Mouse (Mus musculus) kidney, postnatal 0 days (tissue): ENCODE data around the gene Tex2. TPM values are rescaled to one million over a fixed set of nuclear protein-coding genes. Genes with fewer than 3 reads are reported as not detected.

Experiments
- ATAC-seq: fragments of 200-750 bp; cut with Nextera tagmentation; replicated peaks from 2 replicates; pipeline ENCODE4 v1.8.0; 2017; ENCODE audit warnings: low read depth, moderate number of reproducible peaks, moderate TSS enrichment, moderate library complexity; ENCODE audit not compliant: low FRiP score
- DNase-seq: peaks from one replicate; pipeline ENCODE4 v3.0.0-alpha.2; 2016; ENCODE audit warnings: low spot score
- H3K27ac ChIP-seq: fragments of 300-500 bp; sonication (generic); 2 replicates; pipeline ENCODE4 v1.5.1; 2014; ENCODE audit warnings: mild to moderate bottlenecking
- H3K27me3 ChIP-seq: fragments of 300-500 bp; sonication (generic); 2 replicates; pipeline ENCODE4 v1.6.1; 2014; ENCODE audit warnings: low read length, mixed read lengths; ENCODE audit not compliant: insufficient read depth
- H3K36me3 ChIP-seq: fragments of 300-500 bp; sonication (generic); 2 replicates; pipeline ENCODE4 v1.6.1; 2014; ENCODE audit warnings: low read length, mixed read lengths; ENCODE audit not compliant: insufficient read depth
- H3K4me1 ChIP-seq: fragments of 300-500 bp; sonication (generic); replicated peaks from 2 replicates; pipeline ENCODE4 v1.6.1; 2014; ENCODE audit warnings: antibody characterized with exemption, low read length, mixed read lengths; ENCODE audit not compliant: insufficient read depth
- H3K4me2 ChIP-seq: fragments of 300-500 bp; sonication (generic); 2 replicates; pipeline ENCODE4 v1.6.1; 2014; ENCODE audit warnings: mild to moderate bottlenecking, low read length, moderate library complexity, mixed read lengths
- H3K4me3 ChIP-seq: fragments of 300-500 bp; sonication (generic); replicated peaks from 2 replicates; pipeline ENCODE4 v1.5.1; 2014; ENCODE audit warnings: low read depth, low read length
- H3K9ac ChIP-seq: fragments of 300-500 bp; sonication (generic); 2 replicates; pipeline ENCODE4 v1.6.1; 2014; ENCODE audit warnings: low read depth, low read length
- H3K9me3 ChIP-seq: fragments of 300-500 bp; sonication (generic); replicated peaks from 2 replicates; pipeline ENCODE4 v1.6.1; 2016; ENCODE audit warnings: low read length, inconsistent platforms, mixed read lengths
- CTCF ChIP-seq: IDR thresholded peaks from 2 replicates; pipeline ENCODE4 v1.5.1; 2016; ENCODE audit warnings: antibody characterized with exemption, low read depth, mild to moderate bottlenecking, moderate library complexity
- WGBS: fragments of 180-500 bp; shearing (Covaris S2); extraction: QIAGEN DNeasy Blood & Tissue Kit; methylation state at CpG from one replicate; pipeline ENCODE4 v1.1.7; 2014; 5-methylcytosine and 5-hydroxymethylcytosine counted together
- polyA plus RNA-seq: library from polyadenylated mRNA; unstranded; fragments of >200 nt; fragmentation: Nextera tagmentation; extraction: Ambion mirVana; gene quantifications from 2 replicates; pipeline ENCODE4 v1.2.1, GENCODE M21; 2015

Gene Tex2
- polyA plus RNA-seq, 1 experiment from 2014 or later = 8.4 TPM

- no peaks in the 10 kb centered on the region for H3K4me1 ChIP-seq
- no peak for DNase-seq
- TF ChIP-seq CTCF = no peak
- no peak overlapping the region for H3K27ac ChIP-seq
- no peak for ATAC-seq
- H3K27me3 ChIP-seq = no peaks in the 10 kb centered on the region
- no peaks in the 10 kb centered on the region for H3K36me3 ChIP-seq
- no peak overlapping the region for H3K9ac ChIP-seq
- no peaks in the 10 kb centered on the region for H3K9me3 ChIP-seq
- no peak overlapping the region for H3K4me3 ChIP-seq
- no peak overlapping the region for H3K4me2 ChIP-seq
- WGBS = 76% methylated on average over 4 of the region's 4 CpGs
These were observed 91.6 kb downstream of the Tex2 start for GRCm38 (mm10) chr11:106521612-106522011.

GRCm38 (mm10) chr11:106520404-106520803, 92.8 kb downstream of the Tex2 start:
- ATAC-seq = no peak
- 48% methylated on average over 3 of the region's 3 CpGs for WGBS
- DNase-seq = no peak
- H3K4me2 ChIP-seq = no peak overlapping the region
- no peak overlapping the region for H3K4me3 ChIP-seq
- H3K9ac ChIP-seq = no peak overlapping the region
- no peaks in the 10 kb centered on the region for H3K36me3 ChIP-seq
- TF ChIP-seq CTCF = no peak
- no peaks in the 10 kb centered on the region for H3K4me1 ChIP-seq
- H3K9me3 ChIP-seq = no peaks in the 10 kb centered on the region
- no peaks in the 10 kb centered on the region for H3K27me3 ChIP-seq
- no peak overlapping the region for H3K27ac ChIP-seq

- 25% methylated on average over 4 of the region's 4 CpGs for WGBS
- H3K4me2 ChIP-seq = no peak overlapping the region
- no peak for ATAC-seq
- H3K4me1 ChIP-seq = no peaks in the 10 kb centered on the region
- no peaks in the 10 kb centered on the region for H3K27me3 ChIP-seq
- no peaks in the 10 kb centered on the region for H3K36me3 ChIP-seq
- no peak for TF ChIP-seq CTCF
- H3K9ac ChIP-seq = no peak overlapping the region
- H3K4me3 ChIP-seq = no peak overlapping the region
- no peaks in the 10 kb centered on the region for H3K9me3 ChIP-seq
- H3K27ac ChIP-seq = no peak overlapping the region
- no peak for DNase-seq
These were observed 93.7 kb downstream of the Tex2 start for GRCm38 (mm10) chr11:106519519-106519918.

GRCm38 (mm10) chr11:106518391-106518790, 94.8 kb downstream of the Tex2 start:
- WGBS = 47% methylated on average over 4 of the region's 4 CpGs
- no peak for ATAC-seq
- no peak for TF ChIP-seq CTCF

GRCm38 (mm10) chr11:106515079-106515745, 98.0 kb downstream of the Tex2 start:
- Histone ChIP-seq H3K4me3 (no peak overlapping the region), H3K9me3 (no peaks in the 10 kb centered on the region), H3K36me3 (no peaks in the 10 kb centered on the region), H3K4me1 (no peaks in the 10 kb centered on the region), H3K9ac (no peak overlapping the region), H3K27me3 (no peaks in the 10 kb centered on the region), H3K27ac (no peak overlapping the region), H3K4me2 (no peak overlapping the region)
- TF ChIP-seq CTCF = no peak
- ATAC-seq (no peak), DNase-seq (no peak)
- WGBS = 48% methylated on average over 16 of the region's 16 CpGs

More at GRCm38 (mm10) chr11:106518391-106518790, 94.8 kb downstream of the Tex2 start:
- Histone ChIP-seq H3K27me3 (no peaks in the 10 kb centered on the region), H3K4me3 (no peak overlapping the region), H3K9me3 (no peaks in the 10 kb centered on the region), H3K9ac (no peak overlapping the region), H3K4me2 (no peak overlapping the region), H3K27ac (no peak overlapping the region), H3K4me1 (no peaks in the 10 kb centered on the region), H3K36me3 (no peaks in the 10 kb centered on the region)
- DNase-seq = no peak

- ATAC-seq (peak; percentile 49; the same call in 1 of the 2 replicates), DNase-seq (peak; percentile 78)
- peak overlapping the region; percentile 31; the same call in 1 of the 2 replicates for H3K27ac ChIP-seq
- no peak for TF ChIP-seq CTCF
- no peaks in the 10 kb centered on the region for H3K9me3 ChIP-seq
- H3K9ac ChIP-seq = no peak overlapping the region
- H3K4me1 ChIP-seq = no peaks in the 10 kb centered on the region
- H3K4me2 ChIP-seq = no peak overlapping the region
- no peaks in the 10 kb centered on the region for H3K36me3 ChIP-seq
- H3K4me3 ChIP-seq = no peak overlapping the region
- WGBS = 28% methylated on average over 5 of the region's 5 CpGs
- H3K27me3 ChIP-seq = no peaks in the 10 kb centered on the region
These were observed 98.8 kb downstream of the Tex2 start for GRCm38 (mm10) chr11:106514446-106514845.

- ATAC-seq = peak; percentile 59; the same call in 1 of the 2 replicates
- peak; percentile 89 for TF ChIP-seq CTCF
- Histone ChIP-seq H3K4me1 (no peaks in the 10 kb centered on the region), H3K9me3 (no peaks in the 10 kb centered on the region), H3K9ac (0 out of 2 replicates have a peak overlapping the region, but pooled peaks have one; percentile 18), H3K4me2 (no peak overlapping the region), H3K27ac (no peak overlapping the region), H3K27me3 (no peaks in the 10 kb centered on the region), H3K4me3 (no peak overlapping the region), H3K36me3 (0 out of 2 replicates have a peak, but pooled peaks cover 7% of the 10 kb centered on the region)
- peak; percentile 88 for DNase-seq
- 31% methylated on average over 2 of the region's 2 CpGs for WGBS
These were observed 100.1 kb downstream of the Tex2 start for GRCm38 (mm10) chr11:106513166-106513565.
